Mouse (Mus musculus) G1E (cell line): ENCODE measurements at regions not wholly inside any gene's neighbourhood (a gene's known extent, or its start where the extent isn't known, plus 50 kb on each side); places are given as distances from the start of the nearest gene placed in this dataset.

Experiments used
- ATAC-seq: 2 replicates; pipeline ENCODE4 v1.8.0; 2016; ENCODE audit warnings: mild to moderate bottlenecking; ENCODE audit not compliant: insufficient number of reproducible peaks, poor library complexity, low FRiP score, severe bottlenecking; ENCODE audit errors: extremely low read depth
- DNase-seq: peaks from one replicate; pipeline ENCODE4 v3.0.0; 2012; ENCODE audit warnings: low spot score
- H3K27me3 ChIP-seq: 2 replicates; pipeline ENCODE4 v1.6.1; 2012; ENCODE audit warnings: mild to moderate bottlenecking, low read length, inconsistent platforms; ENCODE audit not compliant: insufficient read depth
- H3K36me3 ChIP-seq: replicated peaks from 2 replicates; pipeline ENCODE3; 2012; ENCODE audit warnings: mild to moderate bottlenecking, inconsistent platforms
- H3K4me1 ChIP-seq: 2 replicates; pipeline ENCODE4 v1.6.1; 2012; ENCODE audit warnings: low read depth, low read length, inconsistent platforms, mixed read lengths; ENCODE audit not compliant: insufficient read depth
- H3K4me3 ChIP-seq: 2 replicates; pipeline ENCODE4 v1.5.1; 2012; ENCODE audit warnings: low read depth, mild to moderate bottlenecking, inconsistent platforms, low read length, moderate library complexity, mixed read lengths
- H3K9me3 ChIP-seq: replicated peaks from 2 replicates; pipeline ENCODE4 v1.6.1; 2012; ENCODE audit warnings: inconsistent platforms
- CTCF ChIP-seq: IDR thresholded peaks from 2 replicates; pipeline ENCODE4 v1.5.1; 2012; ENCODE audit warnings: low read depth, low read length, inconsistent platforms, mixed read lengths
- GATA1 ChIP-seq: IDR thresholded peaks from 2 replicates; pipeline ENCODE4 v1.6.1; 2012; ENCODE audit warnings: borderline replicate concordance, low read length, inconsistent platforms, mixed read lengths
- GATA2 ChIP-seq: IDR thresholded peaks from 2 replicates; pipeline ENCODE4 v1.6.1; 2012; ENCODE audit warnings: low read depth, low read length, inconsistent platforms, borderline replicate concordance
- POLR2AphosphoS5 ChIP-seq: IDR thresholded peaks from 2 replicates; pipeline ENCODE4 v1.6.1; 2012; ENCODE audit warnings: low read depth, low read length, inconsistent platforms; ENCODE audit not compliant: insufficient replicate concordance
- TAL1 ChIP-seq: conservative IDR thresholded peaks from 2 replicates; pipeline ENCODE4 v1.6.1; 2012; ENCODE audit warnings: low read depth, low read length, inconsistent platforms, mixed read lengths

DNA sequence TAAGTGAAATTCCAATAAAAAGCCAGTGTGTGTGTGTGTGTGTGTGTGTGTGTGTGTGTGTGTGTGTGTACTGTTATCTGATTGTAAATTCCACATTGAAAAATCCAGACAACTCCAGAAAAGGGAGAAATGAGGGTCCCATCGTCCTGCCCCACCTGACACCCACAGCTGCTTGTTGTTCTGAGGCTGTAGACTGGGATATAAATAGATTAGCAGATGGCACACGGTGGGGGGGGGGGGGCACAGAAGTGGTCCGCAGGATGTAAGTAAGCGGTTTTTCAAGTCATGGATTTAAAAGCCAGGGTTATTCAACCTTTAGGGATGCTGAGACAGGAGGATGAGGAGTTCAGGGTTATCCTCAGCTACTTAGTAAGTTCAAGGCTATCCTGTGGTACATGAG is 138.7 kb downstream of the Cdc5l start:
- TF ChIP-seq CTCF (no peak), TAL1 (no peak), POLR2AphosphoS5 (no peak), GATA2 (no peak)
- no peaks in the 10 kb centered on the region for H3K4me1 ChIP-seq

GRCm38 (mm10) chr17:45294256-45294865 is 139.2 kb downstream of the Cdc5l start:
- H3K36me3 ChIP-seq, result no peaks in the 10 kb centered on the region
- no peaks in the 10 kb centered on the region for H3K4me1 ChIP-seq
- no peak for TF ChIP-seq POLR2AphosphoS5
- no peak for TF ChIP-seq GATA2
- TF ChIP-seq TAL1, result no peak
- TF ChIP-seq GATA1, result no peak
- TF ChIP-seq CTCF, result no peak
- peaks cover 55% of the 10 kb centered on the region for H3K9me3 ChIP-seq
- H3K27me3 ChIP-seq, result no peaks in the 10 kb centered on the region
- H3K4me3 ChIP-seq, result no peak overlapping the region
- DNase-seq (no peak), ATAC-seq (no peak)

More for the DNA sequence above, 138.7 kb downstream of the Cdc5l start:
- Histone ChIP-seq H3K27me3 (no peaks in the 10 kb centered on the region), H3K4me3 (no peak overlapping the region), H3K36me3 (no peaks in the 10 kb centered on the region), H3K9me3 (peaks cover 53% of the 10 kb centered on the region)
- ATAC-seq (no peak), DNase-seq (no peak)

GRCm38 (mm10) chr17:45292883-45293282 is 140.7 kb downstream of the Cdc5l start:
- no peak for TF ChIP-seq TAL1
- TF ChIP-seq CTCF, result no peak
- no peak for TF ChIP-seq POLR2AphosphoS5
- TF ChIP-seq GATA2, result no peak
- TF ChIP-seq GATA1, result no peak
- Histone ChIP-seq H3K27me3 (no peaks in the 10 kb centered on the region), H3K9me3 (peaks cover 48% of the 10 kb centered on the region), H3K4me1 (no peaks in the 10 kb centered on the region), H3K4me3 (no peak overlapping the region), H3K36me3 (no peaks in the 10 kb centered on the region)
- DNase-seq, result no peak
- ATAC-seq, result no peak

GRCm38 (mm10) chr17:45291052-45291451 is 142.5 kb downstream of the Cdc5l start:
- Histone ChIP-seq H3K4me3 (no peak overlapping the region), H3K9me3 (peaks cover 42% of the 10 kb centered on the region), H3K4me1 (no peaks in the 10 kb centered on the region), H3K36me3 (no peaks in the 10 kb centered on the region), H3K27me3 (no peaks in the 10 kb centered on the region)
- DNase-seq (no peak), ATAC-seq (no peak)
- TF ChIP-seq TAL1 (no peak), GATA1 (no peak), POLR2AphosphoS5 (no peak), GATA2 (no peak), CTCF (no peak)

DNA sequence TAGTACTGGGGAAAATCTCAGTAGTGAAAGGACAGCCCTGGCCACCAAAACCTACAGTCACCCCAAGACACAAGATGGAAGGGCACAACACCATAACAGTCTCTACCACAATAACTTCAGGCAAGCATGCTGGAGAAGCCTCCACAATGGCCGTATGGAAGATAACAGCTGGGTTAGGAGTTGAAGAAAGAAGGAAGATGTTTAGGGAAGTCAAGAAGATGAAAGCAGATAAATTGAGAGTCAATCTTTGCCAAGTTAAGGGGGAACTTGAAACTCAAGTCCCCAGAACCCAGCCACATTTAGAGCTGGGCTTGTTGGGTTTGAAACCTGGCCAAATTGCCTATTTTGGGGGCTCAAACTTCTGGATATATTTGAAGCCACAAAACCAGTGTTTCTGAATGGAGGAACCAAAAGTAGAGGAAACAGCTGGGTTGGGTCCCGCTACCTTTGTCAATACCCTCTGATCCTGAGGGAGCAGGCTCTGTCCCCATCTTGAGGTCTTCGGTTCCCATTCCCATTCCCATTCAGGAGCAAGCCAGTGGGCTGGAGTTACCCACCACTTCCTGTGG is 147.8 kb downstream of the Cdc5l start:
- no peak for ATAC-seq
- no peak for DNase-seq
- TF ChIP-seq GATA2, result no peak

GRCm38 (mm10) chr17:45281554-45281953 is 152.0 kb downstream of the Cdc5l start:
- no peak for TF ChIP-seq CTCF
- no peak for TF ChIP-seq GATA1
- TF ChIP-seq POLR2AphosphoS5, result no peak
- no peaks in the 10 kb centered on the region for H3K4me1 ChIP-seq
- peaks cover 29% of the 10 kb centered on the region for H3K9me3 ChIP-seq
- DNase-seq, result no peak
- no peaks in the 10 kb centered on the region for H3K36me3 ChIP-seq
- no peaks in the 10 kb centered on the region for H3K27me3 ChIP-seq
- no peak for ATAC-seq
- no peak overlapping the region for H3K4me3 ChIP-seq

More for the DNA sequence above, 147.8 kb downstream of the Cdc5l start:
- Histone ChIP-seq H3K4me1 (no peaks in the 10 kb centered on the region), H3K27me3 (no peaks in the 10 kb centered on the region), H3K36me3 (no peaks in the 10 kb centered on the region), H3K4me3 (no peak overlapping the region), H3K9me3 (peaks cover 24% of the 10 kb centered on the region)

DNA sequence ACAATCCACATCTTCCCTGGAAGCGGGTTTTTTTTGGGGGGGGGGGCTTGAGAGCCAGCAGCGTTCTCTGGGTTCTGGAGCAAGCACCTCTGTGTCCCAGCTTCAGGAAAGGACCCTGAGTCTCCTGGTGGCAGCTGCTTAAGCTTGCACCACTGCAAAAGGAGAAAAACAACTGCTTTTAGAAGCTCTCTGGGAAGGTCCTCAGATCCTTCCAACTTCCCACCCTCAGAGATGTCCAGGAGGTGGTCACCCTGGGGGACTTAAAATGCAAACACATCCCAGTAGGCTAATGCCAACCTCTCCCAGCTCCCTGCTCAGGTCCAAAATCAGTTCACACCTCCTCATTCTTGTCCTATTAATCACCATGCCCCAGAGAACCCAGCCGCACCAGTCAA is 153.7 kb downstream of the Cdc5l start:
- no peak for ATAC-seq
- no peaks in the 10 kb centered on the region for H3K36me3 ChIP-seq
- TF ChIP-seq POLR2AphosphoS5 (no peak), GATA1 (no peak), TAL1 (no peak), GATA2 (no peak), CTCF (no peak)
- no peaks in the 10 kb centered on the region for H3K27me3 ChIP-seq
- peaks cover 36% of the 10 kb centered on the region for H3K9me3 ChIP-seq
- H3K4me1 ChIP-seq, result no peaks in the 10 kb centered on the region
- H3K4me3 ChIP-seq, result no peak overlapping the region
- DNase-seq, result no peak
